Mouse (Mus musculus): ENCODE results near the gene Alk.

GRCm38 (mm10) chr17:72005365-72005764, 599.1 kb downstream of the Alk start:
- TF ChIP-seq CTCF (IDR thresholded peaks at IDR 0.05; ENCODE audit: low read depth) (no peak), EP300 (optimal IDR thresholded peaks at IDR 0.05) (no peak)
